Mouse (Mus musculus): Measurements from ENCODE around the gene Sell.

GRCm38 (mm10) chr1:164073091-164073490, 11.3 kb downstream of the Sell start:
- no peak for TF ChIP-seq CTCF (IDR thresholded peaks at IDR 0.05; ENCODE audit: low read depth, low read length)
- no peak for TF ChIP-seq EP300 (IDR thresholded peaks at IDR 0.05; ENCODE audit: insufficient read depth, low read depth, low read length)

All from ES-Bruce4 (cell line).